Mouse (Mus musculus) gastrocnemius, adult 18-20 months (tissue): ENCODE results near the gene Macrod2. TPM values are rescaled to one million over a fixed set of nuclear protein-coding genes. Genes with fewer than 3 reads are reported as not detected.
A peak's percentile ranks its signal among the peaks of the same experiment; 100 is the strongest.

ENCODE experiments used
- DNase-seq: peaks from one replicate; pipeline ENCODE4 v3.0.0; 2021; ENCODE audit warnings: low spot score
- total RNA-seq, 2 experiments: library from RNA; stranded (reverse); gene quantifications; 2 replicates each; pipeline ENCODE4 v1.2.3; 2021

Macrod2 gene
- total RNA-seq, 2 experiments from 2014 or later: 16.6 to 19.0 TPM

GRCm38 (mm10) chr2:142334441-142335102 lies 1939.5 kb downstream of the Macrod2 start:
- DNase-seq: no peak

- DNase-seq: no peak
Observed at GRCm38 (mm10) chr2:142335103-142335999, 1940.2 kb downstream of the Macrod2 start.

GRCm38 (mm10) chr2:142344021-142344420 lies 1948.9 kb downstream of the Macrod2 start:
- no peak for DNase-seq

- no peak for DNase-seq
Observed at GRCm38 (mm10) chr2:142344758-142345157, 1949.6 kb downstream of the Macrod2 start.

- no peak for DNase-seq
Observed at GRCm38 (mm10) chr2:142349805-142350204, 1954.7 kb downstream of the Macrod2 start.

GRCm38 (mm10) chr2:142362888-142363287 lies 1967.8 kb downstream of the Macrod2 start:
- DNase-seq: no peak

GRCm38 (mm10) chr2:142373978-142374377 lies 1978.9 kb downstream of the Macrod2 start:
- DNase-seq: no peak

GRCm38 (mm10) chr2:142380563-142380962 lies 1985.5 kb downstream of the Macrod2 start:
- DNase-seq: no peak

- no peak for DNase-seq
Observed at GRCm38 (mm10) chr2:142381081-142381579, 1986.0 kb downstream of the Macrod2 start.

GRCm38 (mm10) chr2:142393546-142393945 lies 1998.4 kb downstream of the Macrod2 start:
- no peak for DNase-seq

GRCm38 (mm10) chr2:142399490-142399889 lies 2004.4 kb downstream of the Macrod2 start:
- DNase-seq: no peak

- no peak for DNase-seq
Observed at GRCm38 (mm10) chr2:142400781-142401180, 2005.7 kb downstream of the Macrod2 start.

GRCm38 (mm10) chr2:142401359-142401758 lies 2006.2 kb downstream of the Macrod2 start:
- DNase-seq: no peak

- no peak for DNase-seq
Observed at GRCm38 (mm10) chr2:142403394-142403793, 2008.3 kb downstream of the Macrod2 start.

GRCm38 (mm10) chr2:142404321-142404720 lies 2009.2 kb downstream of the Macrod2 start:
- DNase-seq: no peak

GRCm38 (mm10) chr2:142407341-142407740 lies 2012.2 kb downstream of the Macrod2 start:
- no peak for DNase-seq

GRCm38 (mm10) chr2:142410124-142410523 lies 2015.0 kb downstream of the Macrod2 start:
- DNase-seq: no peak

GRCm38 (mm10) chr2:142433126-142433525 lies 2038.0 kb downstream of the Macrod2 start:
- no peak for DNase-seq

- DNase-seq: no peak
Observed at GRCm38 (mm10) chr2:142434731-142435130, 2039.6 kb downstream of the Macrod2 start.

GRCm38 (mm10) chr2:142437606-142438461 lies 2042.7 kb downstream of the Macrod2 start:
- peak; percentile 42 for DNase-seq
